Comparison of ENCODE assay signal across 15 mouse cellular contexts in genomic region chr5:47386750-47387149, GRCm38 (mm10).
"Had no signal": no experiment of that assay in that cellular context is flagged by ENCODE, and none has a peak within 500 bp of the region (broad histone marks: within the 10 kb centered on the region; RNA-seq: fewer than 3 reads in every experiment).

No protein-coding gene starts in this region.

- ATAC-seq: intestine, postnatal 0 days; liver, postnatal 0 days; lung, postnatal 0 days; midbrain, embryonic 15.5 days had no signal

- H3K27ac ChIP-seq: layer of hippocampus, adult 2 months; limb, embryonic 12.5 days; liver, embryonic 13.5 days; macrophage; midbrain, embryonic 15.5 days; neural tube, embryonic 12.5 days had no signal

- DNase-seq: kidney, postnatal 4 days; liver; liver, embryonic 13.5 days; liver, postnatal 0 days; thymus, adult 2 months; thymus, postnatal 25 days had no signal

- H3K4me3 ChIP-seq: layer of hippocampus, adult 2 months; limb, embryonic 12.5 days; liver, embryonic 13.5 days; megakaryocyte, embryonic 14.5 days; midbrain, embryonic 15.5 days; neural tube, embryonic 12.5 days had no signal

- H3K36me3 ChIP-seq: limb, embryonic 12.5 days; liver, embryonic 13.5 days; midbrain, embryonic 15.5 days; neural tube, embryonic 12.5 days had no signal

- H3K27me3 ChIP-seq: limb, embryonic 12.5 days; liver, embryonic 13.5 days; midbrain, embryonic 15.5 days; neural tube, embryonic 12.5 days had no signal

- H3K9ac ChIP-seq: limb, embryonic 12.5 days; liver, embryonic 13.5 days; liver, postnatal 0 days; midbrain, embryonic 15.5 days; neural tube, embryonic 12.5 days had no signal

- H3K9me3 ChIP-seq: limb, embryonic 12.5 days; liver, embryonic 13.5 days; megakaryocyte, embryonic 14.5 days; midbrain, embryonic 15.5 days; neural tube, embryonic 12.5 days had no signal

- H3K4me1 ChIP-seq: limb, embryonic 12.5 days; liver, embryonic 13.5 days; megakaryocyte, embryonic 14.5 days; midbrain, embryonic 15.5 days; neural tube, embryonic 12.5 days had no signal

- H3K4me2 ChIP-seq: limb, embryonic 12.5 days; liver, embryonic 13.5 days; midbrain, embryonic 11.5 days; midbrain, embryonic 15.5 days; neural tube, embryonic 12.5 days had no signal
